Mouse (Mus musculus) G1E (cell line): Measurements from ENCODE around the gene Slamf6. TPM values are rescaled to one million over a fixed set of nuclear protein-coding genes. Genes with fewer than 3 reads are reported as not detected.

ENCODE experiments used
- ATAC-seq: 2 replicates; pipeline ENCODE4 v1.8.0; 2016; ENCODE audit warnings: mild to moderate bottlenecking; ENCODE audit not compliant: insufficient number of reproducible peaks, poor library complexity, low FRiP score, severe bottlenecking; ENCODE audit errors: extremely low read depth
- DNase-seq: peaks from one replicate; pipeline ENCODE4 v3.0.0; 2012; ENCODE audit warnings: low spot score
- H3K27me3 ChIP-seq: 2 replicates; pipeline ENCODE4 v1.6.1; 2012; ENCODE audit warnings: mild to moderate bottlenecking, low read length, inconsistent platforms; ENCODE audit not compliant: insufficient read depth
- H3K36me3 ChIP-seq: replicated peaks from 2 replicates; pipeline ENCODE3; 2012; ENCODE audit warnings: mild to moderate bottlenecking, inconsistent platforms
- H3K4me1 ChIP-seq: 2 replicates; pipeline ENCODE4 v1.6.1; 2012; ENCODE audit warnings: low read depth, low read length, inconsistent platforms, mixed read lengths; ENCODE audit not compliant: insufficient read depth
- H3K4me3 ChIP-seq: 2 replicates; pipeline ENCODE4 v1.5.1; 2012; ENCODE audit warnings: low read depth, mild to moderate bottlenecking, inconsistent platforms, low read length, moderate library complexity, mixed read lengths
- H3K9me3 ChIP-seq: replicated peaks from 2 replicates; pipeline ENCODE4 v1.6.1; 2012; ENCODE audit warnings: inconsistent platforms
- CTCF ChIP-seq: IDR thresholded peaks from 2 replicates; pipeline ENCODE4 v1.5.1; 2012; ENCODE audit warnings: low read depth, low read length, inconsistent platforms, mixed read lengths
- GATA1 ChIP-seq: IDR thresholded peaks from 2 replicates; pipeline ENCODE4 v1.6.1; 2012; ENCODE audit warnings: borderline replicate concordance, low read length, inconsistent platforms, mixed read lengths
- GATA2 ChIP-seq: IDR thresholded peaks from 2 replicates; pipeline ENCODE4 v1.6.1; 2012; ENCODE audit warnings: low read depth, low read length, inconsistent platforms, borderline replicate concordance
- POLR2AphosphoS5 ChIP-seq: IDR thresholded peaks from 2 replicates; pipeline ENCODE4 v1.6.1; 2012; ENCODE audit warnings: low read depth, low read length, inconsistent platforms; ENCODE audit not compliant: insufficient replicate concordance
- TAL1 ChIP-seq: conservative IDR thresholded peaks from 2 replicates; pipeline ENCODE4 v1.6.1; 2012; ENCODE audit warnings: low read depth, low read length, inconsistent platforms, mixed read lengths
- polyA plus RNA-seq: library from polyadenylated mRNA; stranded (reverse); fragments of >175 nt; gene quantifications from 2 replicates; pipeline ENCODE4 v1.2.3, GENCODE M21; 2012
- total RNA-seq, 2 experiments: library from RNA; stranded (forward) in 1 of 2; stranded (reverse) in 1 of 2; fragments of 200-1000 nt in 1 of 2; fragments of >200 nt in 1 of 2; fragmentation: Nextera tagmentation in 1 of 2; gene quantifications; 2 replicates each; pipeline ENCODE4 v1.2.3; 2014 to 2017

The Slamf6 gene
- total and polyA plus RNA-seq, 3 experiments, result 0.44 TPM; not detected in 2

GRCm38 (mm10) chr1:171992901-171993530, 75.7 kb downstream of the Slamf6 start:
- Histone ChIP-seq H3K27me3 (no peaks in the 10 kb centered on the region), H3K36me3 (no peaks in the 10 kb centered on the region), H3K9me3 (no peaks in the 10 kb centered on the region), H3K4me3 (no peak overlapping the region), H3K4me1 (no peaks in the 10 kb centered on the region)
- TF ChIP-seq GATA2 (no peak), TAL1 (no peak), POLR2AphosphoS5 (no peak)
- DNase-seq, result no peak
- ATAC-seq, result no peak

- no peaks in the 10 kb centered on the region for H3K4me1 ChIP-seq
- DNase-seq, result no peak
- no peaks in the 10 kb centered on the region for H3K9me3 ChIP-seq
- ATAC-seq, result no peak
- TF ChIP-seq GATA2 (no peak), TAL1 (no peak)
- no peaks in the 10 kb centered on the region for H3K27me3 ChIP-seq
- H3K36me3 ChIP-seq, result no peaks in the 10 kb centered on the region
- H3K4me3 ChIP-seq, result no peak overlapping the region
These were observed 77.2 kb downstream of the Slamf6 start for GRCm38 (mm10) chr1:171994501-171994900.

- Histone ChIP-seq H3K4me3 (no peak overlapping the region), H3K4me1 (no peaks in the 10 kb centered on the region), H3K9me3 (no peaks in the 10 kb centered on the region), H3K27me3 (no peaks in the 10 kb centered on the region), H3K36me3 (no peaks in the 10 kb centered on the region)
- ATAC-seq (no peak), DNase-seq (no peak)
- TF ChIP-seq TAL1 (no peak), POLR2AphosphoS5 (no peak), CTCF (no peak), GATA2 (no peak), GATA1 (no peak)
These were observed 77.8 kb downstream of the Slamf6 start for GRCm38 (mm10) chr1:171994918-171995715.

GRCm38 (mm10) chr1:171996701-171997100, 79.4 kb downstream of the Slamf6 start:
- Histone ChIP-seq H3K27me3 (no peaks in the 10 kb centered on the region), H3K4me3 (no peak overlapping the region), H3K4me1 (no peaks in the 10 kb centered on the region), H3K9me3 (0 out of 2 replicates have a peak, but pooled peaks cover 2% of the 10 kb centered on the region), H3K36me3 (no peaks in the 10 kb centered on the region)
- ATAC-seq (no peak), DNase-seq (no peak)
- TF ChIP-seq CTCF (no peak), POLR2AphosphoS5 (no peak), GATA1 (no peak), GATA2 (no peak), TAL1 (no peak)

- 0 out of 2 replicates have a peak, but pooled peaks cover 3% of the 10 kb centered on the region for H3K9me3 ChIP-seq
- no peaks in the 10 kb centered on the region for H3K27me3 ChIP-seq
- no peaks in the 10 kb centered on the region for H3K4me1 ChIP-seq
- no peak for DNase-seq
- no peaks in the 10 kb centered on the region for H3K36me3 ChIP-seq
- TF ChIP-seq GATA2, result no peak
- no peak for TF ChIP-seq POLR2AphosphoS5
- TF ChIP-seq CTCF, result no peak
- TF ChIP-seq GATA1, result no peak
- TF ChIP-seq TAL1, result no peak
- ATAC-seq, result no peak
- no peak overlapping the region for H3K4me3 ChIP-seq
These were observed 81.7 kb downstream of the Slamf6 start for GRCm38 (mm10) chr1:171998820-171999597.

- Histone ChIP-seq H3K9me3 (peaks cover 3% of the 10 kb centered on the region; the same call in 1 of the 2 replicates), H3K4me3 (no peak overlapping the region), H3K4me1 (no peaks in the 10 kb centered on the region), H3K36me3 (no peaks in the 10 kb centered on the region), H3K27me3 (no peaks in the 10 kb centered on the region)
- no peak for ATAC-seq
- DNase-seq, result no peak
- TF ChIP-seq TAL1, result no peak
- no peak for TF ChIP-seq POLR2AphosphoS5
- TF ChIP-seq GATA1, result no peak
- no peak for TF ChIP-seq GATA2
- TF ChIP-seq CTCF, result no peak
These were observed 83.3 kb downstream of the Slamf6 start for GRCm38 (mm10) chr1:172000641-172001040.
